Mouse (Mus musculus) intestine, postnatal 0 days (tissue): ENCODE results near the gene Rhobtb1. TPM values are rescaled to one million over a fixed set of nuclear protein-coding genes. Genes with fewer than 3 reads are reported as not detected.

Experiments
- ATAC-seq: fragments of 200-750 bp; cut with Nextera tagmentation; 2 replicates; pipeline ENCODE4 v1.8.0; 2017; ENCODE audit warnings: mild to moderate bottlenecking, moderate TSS enrichment, moderate library complexity
- H3K27ac ChIP-seq: fragments of 300-500 bp; sonication (generic); 2 replicates; pipeline ENCODE4 v1.5.1; 2014; ENCODE audit warnings: mild to moderate bottlenecking, low read depth, low read length, moderate library complexity
- H3K27me3 ChIP-seq: fragments of 300-500 bp; sonication (generic); replicated peaks from 2 replicates; pipeline ENCODE4 v1.6.1; 2014; ENCODE audit warnings: low read length, mixed read lengths; ENCODE audit not compliant: control insufficient read depth, insufficient read depth
- H3K36me3 ChIP-seq: fragments of 300-500 bp; sonication (generic); 2 replicates; pipeline ENCODE4 v1.6.1; 2014; ENCODE audit warnings: mild to moderate bottlenecking, moderate library complexity; ENCODE audit not compliant: control insufficient read depth, insufficient read depth
- H3K4me1 ChIP-seq: fragments of 300-500 bp; sonication (generic); replicated peaks from 2 replicates; pipeline ENCODE4 v1.6.1; 2014; ENCODE audit warnings: antibody characterized with exemption, low read length, mixed read lengths; ENCODE audit not compliant: control insufficient read depth, insufficient read depth
- H3K4me2 ChIP-seq: fragments of 300-500 bp; sonication (generic); replicated peaks from 2 replicates; pipeline ENCODE4 v1.6.1; 2014; ENCODE audit warnings: low read depth, mild to moderate bottlenecking, moderate library complexity
- H3K4me3 ChIP-seq: fragments of 300-500 bp; sonication (generic); 2 replicates; pipeline ENCODE4 v1.5.1; 2014; ENCODE audit warnings: low read depth, low read length
- H3K9ac ChIP-seq: fragments of 300-500 bp; sonication (generic); 2 replicates; pipeline ENCODE4 v1.6.1; 2014; ENCODE audit warnings: mild to moderate bottlenecking, low read depth, low read length
- H3K9me3 ChIP-seq: fragments of 300-500 bp; sonication (generic); 2 replicates; pipeline ENCODE4 v1.6.1; 2016; ENCODE audit warnings: mixed run types; ENCODE audit not compliant: control insufficient read depth
- CTCF ChIP-seq: sonication (generic); IDR thresholded peaks from 2 replicates; pipeline ENCODE4 v1.5.1; 2016; ENCODE audit warnings: low read depth, mild to moderate bottlenecking, control low read depth, antibody characterized with exemption, moderate library complexity
- WGBS: fragments of 180-500 bp; shearing (Covaris S2); extraction: QIAGEN DNeasy Blood & Tissue Kit; methylation state at CpG from one replicate; pipeline ENCODE4 v1.1.7; 2014; 5-methylcytosine and 5-hydroxymethylcytosine counted together
- polyA plus RNA-seq: library from polyadenylated mRNA; unstranded; fragments of >200 nt; fragmentation: Nextera tagmentation; extraction: Ambion mirVana; gene quantifications from 2 replicates; pipeline ENCODE4 v1.2.1, GENCODE M21; 2015

The Rhobtb1 gene
- polyA plus RNA-seq, 1 experiment from 2014 or later: 13.2 TPM

DNA sequence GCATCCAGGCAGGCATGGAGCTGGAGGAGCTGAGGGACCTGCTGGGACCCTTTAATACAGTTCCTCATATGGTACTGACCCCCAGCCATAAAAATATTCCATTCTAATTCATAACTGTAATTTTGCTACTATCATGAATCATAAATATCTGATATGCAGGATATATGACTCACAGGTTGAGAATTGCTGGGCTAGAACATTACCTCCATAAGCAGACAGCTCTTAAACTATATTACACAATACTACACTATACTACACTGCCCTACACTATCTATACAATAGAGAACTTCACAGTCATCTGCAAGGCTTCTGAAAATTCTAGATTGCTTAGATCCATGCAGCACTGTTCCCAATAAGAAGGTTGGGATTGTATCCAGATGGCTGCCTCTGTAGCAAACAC is 16.9 kb upstream of the Rhobtb1 start:
- no peak for TF ChIP-seq CTCF

DNA sequence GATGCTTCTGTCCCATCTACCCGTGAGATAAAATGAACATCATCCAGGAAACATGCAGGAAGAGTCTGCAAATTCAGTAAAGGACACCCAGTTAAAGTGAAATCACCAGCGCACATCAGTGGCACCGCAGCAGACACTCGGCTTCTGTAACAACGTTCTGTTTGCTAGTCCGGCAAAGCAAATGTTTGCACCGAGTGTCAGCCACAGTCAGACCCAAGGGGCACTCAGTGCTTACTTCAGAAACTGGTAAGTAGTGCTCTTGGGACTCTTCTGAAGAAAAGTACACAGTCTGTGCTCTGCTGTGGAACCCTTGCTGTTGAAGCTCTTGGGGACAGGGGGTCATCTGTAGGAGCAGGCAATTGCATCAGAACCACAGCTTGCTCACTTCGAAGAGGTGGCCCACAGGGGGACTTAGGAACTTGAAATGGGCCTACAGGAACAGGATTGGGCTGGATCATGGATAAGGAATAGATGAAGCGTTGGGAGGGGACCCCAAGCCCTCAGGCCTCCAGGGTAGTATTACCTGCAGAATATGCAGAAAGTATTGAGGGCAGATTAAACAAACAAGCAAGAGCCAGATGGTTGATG is 14.9 kb upstream of the Rhobtb1 start:
- no peak for ATAC-seq
- no peaks in the 10 kb centered on the region for H3K4me1 ChIP-seq
- no peak overlapping the region; the same call in 1 of the 2 replicates for H3K4me2 ChIP-seq
- H3K36me3 ChIP-seq: no peaks in the 10 kb centered on the region
- 30% methylated on average over 9 of the region's 9 CpGs for whole genome bisulfite sequencing
- no peaks in the 10 kb centered on the region for H3K27me3 ChIP-seq
- TF ChIP-seq CTCF: no peak
- no peaks in the 10 kb centered on the region for H3K9me3 ChIP-seq
- H3K9ac ChIP-seq: no peak overlapping the region
- H3K27ac ChIP-seq: no peak overlapping the region
- no peak overlapping the region for H3K4me3 ChIP-seq

More for the DNA sequence above, 16.9 kb upstream of the Rhobtb1 start:
- no peak for ATAC-seq
- no peaks in the 10 kb centered on the region for H3K36me3 ChIP-seq
- no peak overlapping the region for H3K27ac ChIP-seq
- no peaks in the 10 kb centered on the region for H3K9me3 ChIP-seq
- no peaks in the 10 kb centered on the region for H3K27me3 ChIP-seq
- H3K4me3 ChIP-seq: no peak overlapping the region
- H3K4me1 ChIP-seq: no peaks in the 10 kb centered on the region
- H3K4me2 ChIP-seq: no peak overlapping the region
- no peak overlapping the region for H3K9ac ChIP-seq

DNA sequence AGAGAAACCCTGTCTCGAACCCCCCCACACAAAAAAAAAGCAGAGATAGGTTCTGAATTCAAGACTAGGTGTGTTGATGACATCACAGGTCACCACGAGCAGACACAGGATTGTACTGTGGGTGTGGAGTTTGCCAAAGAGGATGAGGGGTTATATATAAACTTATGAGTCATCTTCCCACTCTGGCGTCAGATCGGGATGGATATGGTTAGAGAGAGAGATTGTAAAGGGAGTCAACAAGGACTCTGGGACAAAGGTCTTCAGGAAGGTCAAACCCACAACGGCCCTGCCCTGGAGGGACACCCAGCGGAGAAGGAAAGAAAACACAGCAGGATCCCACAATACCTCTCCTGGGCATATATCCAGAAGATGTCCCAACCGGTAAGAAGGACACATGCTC is 2.0 kb upstream of the Rhobtb1 start:
- TF ChIP-seq CTCF: no peak
- ATAC-seq: no peak; the same call in 1 of the 2 replicates

DNA sequence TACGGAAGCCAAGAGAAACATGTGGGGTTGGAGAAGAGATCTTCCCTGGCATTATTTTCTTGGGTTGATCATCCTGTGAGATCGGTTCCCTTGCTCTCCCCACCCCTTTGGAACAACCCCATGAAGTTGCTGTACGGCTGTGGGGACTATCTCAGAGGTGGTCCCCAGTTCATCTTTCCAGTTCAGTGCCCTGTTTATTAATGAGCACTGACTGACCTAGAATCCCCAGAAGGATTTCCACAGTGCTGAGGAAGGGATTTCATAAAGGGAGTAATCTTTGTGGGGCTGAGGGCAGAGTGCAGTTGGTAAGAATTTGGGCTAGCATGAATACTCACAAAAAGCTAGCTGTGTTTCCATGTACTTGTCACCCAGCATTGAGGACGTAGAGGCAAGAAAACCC is 1.7 kb downstream of the Rhobtb1 start:
- H3K27me3 ChIP-seq: no peaks in the 10 kb centered on the region
- no peak for TF ChIP-seq CTCF
- 92% methylated on average over 4 of the region's 4 CpGs for WGBS
- H3K9ac ChIP-seq: no peak overlapping the region
- ATAC-seq: no peak
- no peaks in the 10 kb centered on the region for H3K4me1 ChIP-seq
- no peaks in the 10 kb centered on the region for H3K36me3 ChIP-seq
- no peak overlapping the region for H3K27ac ChIP-seq
- no peak overlapping the region for H3K4me3 ChIP-seq
- no peak overlapping the region for H3K4me2 ChIP-seq
- H3K9me3 ChIP-seq: no peaks in the 10 kb centered on the region

More for the DNA sequence above, 2.0 kb upstream of the Rhobtb1 start:
- Histone ChIP-seq H3K4me3 (no peak overlapping the region), H3K9me3 (no peaks in the 10 kb centered on the region), H3K36me3 (no peaks in the 10 kb centered on the region), H3K27ac (no peak overlapping the region), H3K9ac (no peak overlapping the region), H3K27me3 (no peaks in the 10 kb centered on the region), H3K4me2 (no peak overlapping the region), H3K4me1 (no peaks in the 10 kb centered on the region)
- 53% methylated on average over 7 of the region's 7 CpGs for WGBS

DNA sequence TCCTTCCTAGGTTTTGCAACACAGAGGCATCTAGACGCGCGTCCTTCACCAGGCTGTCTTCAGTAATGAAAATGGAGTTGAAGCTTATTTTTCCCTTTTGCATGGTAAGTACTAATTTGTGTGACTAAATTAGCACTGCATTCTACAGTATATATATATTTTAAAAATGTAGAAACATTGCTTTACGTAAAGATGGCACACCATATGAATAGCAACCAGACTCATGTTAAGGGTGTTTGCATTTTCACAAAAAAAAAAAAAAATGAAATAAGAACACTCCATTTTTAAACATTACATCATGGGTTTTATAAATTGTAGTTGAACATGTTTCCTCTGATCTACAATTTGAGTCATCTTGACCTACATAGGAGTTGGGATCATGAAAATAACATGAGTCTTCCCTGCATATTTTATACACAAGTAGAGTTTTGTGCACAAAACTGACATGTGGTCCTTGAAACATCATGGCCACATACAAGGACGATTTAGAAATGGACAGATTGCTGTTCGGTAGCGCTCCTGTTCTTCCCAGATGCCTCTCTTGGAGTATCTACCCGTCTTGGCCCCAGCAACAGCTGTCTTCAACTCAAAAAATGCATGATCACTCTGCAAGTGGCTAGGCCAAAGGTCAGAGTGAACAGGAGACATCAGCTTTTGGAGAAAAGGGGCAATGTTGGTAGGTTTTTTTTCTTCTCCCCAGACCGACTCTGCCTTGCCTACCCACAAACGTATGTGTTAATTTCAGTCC is 4.4 kb downstream of the Rhobtb1 start:
- Histone ChIP-seq H3K4me3 (no peak overlapping the region), H3K4me1 (no peaks in the 10 kb centered on the region), H3K9me3 (no peaks in the 10 kb centered on the region), H3K9ac (no peak overlapping the region), H3K27ac (no peak overlapping the region), H3K36me3 (no peaks in the 10 kb centered on the region), H3K27me3 (no peaks in the 10 kb centered on the region), H3K4me2 (no peak overlapping the region)
- 82% methylated on average over 10 of the region's 10 CpGs for WGBS
- no peak for ATAC-seq
- no peak for TF ChIP-seq CTCF

DNA sequence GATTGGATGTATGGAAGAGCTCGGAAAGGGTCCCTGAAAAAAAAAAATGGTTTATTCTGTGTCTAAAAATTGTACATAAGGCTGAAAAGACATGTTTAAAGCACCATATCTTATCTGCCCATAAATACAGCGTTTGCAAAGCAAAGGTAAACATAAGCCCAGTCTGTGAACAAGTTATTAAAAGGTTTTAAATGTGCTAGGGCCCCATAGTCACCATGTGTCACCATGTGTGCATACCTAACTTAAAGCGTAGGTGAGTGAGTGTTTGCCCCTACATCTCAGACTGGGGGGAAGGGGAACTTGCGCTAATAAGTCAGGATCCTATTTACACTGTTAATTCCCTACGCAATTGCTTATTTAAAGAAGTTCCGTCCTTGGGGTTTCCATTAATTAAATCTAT is 5.2 kb downstream of the Rhobtb1 start:
- 38% methylated on average over 6 of the region's 6 CpGs for WGBS
- Histone ChIP-seq H3K27me3 (no peaks in the 10 kb centered on the region), H3K4me2 (no peak overlapping the region), H3K27ac (no peak overlapping the region), H3K4me3 (no peak overlapping the region), H3K4me1 (no peaks in the 10 kb centered on the region), H3K9ac (no peak overlapping the region), H3K9me3 (no peaks in the 10 kb centered on the region), H3K36me3 (no peaks in the 10 kb centered on the region)
- ATAC-seq: no peak
- TF ChIP-seq CTCF: no peak
